Comparison of ENCODE assay signal across 26 mouse cellular contexts in genomic region chr1:164132609-164133008, GRCm38 (mm10). TPM values are rescaled to one million over a fixed set of nuclear protein-coding genes. Genes with fewer than 3 reads are reported as not detected.
DNase-seq lines count a peak whose midpoint lies in the region; ATAC-seq and TF ChIP-seq lines count a peak whose summit lies in the region.
"Had no signal": no experiment of that assay in that cellular context is flagged by ENCODE, and none has a peak within 500 bp of the region (broad histone marks: within the 10 kb centered on the region; RNA-seq: fewer than 3 reads in every experiment).

No protein-coding gene starts in this region.

- H3K27ac ChIP-seq in lung, embryonic 14.5 days (ENCODE audit: low read depth) = no peak overlapping the region
- H3K27ac ChIP-seq: embryonic facial prominence, embryonic 13.5 days; forebrain, embryonic 10.5 days; forebrain, embryonic 13.5 days; heart, embryonic 15.5 days; hindbrain, embryonic 10.5 days; hindbrain, embryonic 13.5 days; intestine, embryonic 15.5 days had no signal

- no peaks in the 10 kb centered on the region for H3K9me3 ChIP-seq in lung, embryonic 14.5 days (ENCODE audit: low read depth, low read length)
- H3K9me3 ChIP-seq: embryonic facial prominence, embryonic 13.5 days; forebrain, embryonic 13.5 days; heart, embryonic 12.5 days; heart, embryonic 15.5 days; hindbrain, embryonic 10.5 days; hindbrain, embryonic 13.5 days; intestine, embryonic 15.5 days had no signal

- H3K27me3 ChIP-seq in lung, embryonic 14.5 days (ENCODE audit: insufficient read depth, low read length) = no peaks in the 10 kb centered on the region
- H3K27me3 ChIP-seq: embryonic facial prominence, embryonic 13.5 days; forebrain, embryonic 13.5 days; heart, embryonic 12.5 days; heart, embryonic 15.5 days; hindbrain, embryonic 13.5 days; intestine, embryonic 15.5 days had no signal

- no peak for TF ChIP-seq CTCF in lung, embryonic 14.5 days (IDR thresholded peaks at IDR 0.05; ENCODE audit: low read depth)

- no peaks in the 10 kb centered on the region for H3K36me3 ChIP-seq in lung, embryonic 14.5 days (ENCODE audit: insufficient read depth)
- H3K36me3 ChIP-seq: embryonic facial prominence, embryonic 13.5 days; forebrain, embryonic 10.5 days; heart, embryonic 12.5 days; heart, embryonic 15.5 days; hindbrain, embryonic 10.5 days; hindbrain, embryonic 13.5 days; intestine, embryonic 15.5 days had no signal

- no peak overlapping the region for H3K4me3 ChIP-seq in lung, embryonic 14.5 days (ENCODE audit: low read depth, low read length)
- H3K4me3 ChIP-seq: embryonic facial prominence, embryonic 13.5 days; forebrain, embryonic 10.5 days; forebrain, embryonic 13.5 days; heart, embryonic 12.5 days; heart, embryonic 15.5 days; hindbrain, embryonic 10.5 days; hindbrain, embryonic 13.5 days; intestine, embryonic 15.5 days had no signal

- H3K4me1 ChIP-seq in lung, embryonic 14.5 days (ENCODE audit: insufficient read depth) = no peaks in the 10 kb centered on the region
- H3K4me1 ChIP-seq: embryonic facial prominence, embryonic 13.5 days; forebrain, embryonic 10.5 days; forebrain, embryonic 13.5 days; heart, embryonic 15.5 days; hindbrain, embryonic 10.5 days; hindbrain, embryonic 13.5 days; intestine, embryonic 15.5 days had no signal

- no peak overlapping the region for H3K4me2 ChIP-seq in lung, embryonic 14.5 days
- H3K4me2 ChIP-seq: embryonic facial prominence, embryonic 13.5 days; forebrain, embryonic 13.5 days; heart, embryonic 12.5 days; heart, embryonic 15.5 days; hindbrain, embryonic 13.5 days; intestine, embryonic 15.5 days had no signal

- ATAC-seq in lung, embryonic 14.5 days (ENCODE audit: insufficient read depth) = peak; percentile 57; the same call in 1 of the 2 replicates
- ATAC-seq: forebrain, embryonic 13.5 days; forebrain, embryonic 16.5 days; hindbrain, embryonic 16.5 days; intestine, embryonic 15.5 days; Patski had no signal

- WGBS in lung, embryonic 14.5 days = 35% methylated on average over 1 of the region's 1 CpGs

- DNase-seq in lung, embryonic 14.5 days = peak; percentile 50
- no peak for DNase-seq in lung, postnatal 10 days
- DNase-seq in NIH3T3 (ENCODE audit: low read depth) = peak; percentile 41
- DNase-seq in brain, adult 2 months (ENCODE audit: low read depth, low spot score) = peak; percentile 20
- no peak for DNase-seq in spleen, postnatal 14 days (ENCODE audit: low spot score in 2 of 2)
- no peak for DNase-seq in cerebellum, postnatal 25 days
- DNase-seq: adrenal gland, adult 2 months; adrenal gland, postnatal 14 days; cerebellum, adult 18-20 months; cerebellum, adult 9-10 months; cerebellum, postnatal 14 days; gastrocnemius, postnatal 25 days; heart, adult 18-20 months; heart, postnatal 10 days; heart, postnatal 36 days had no signal

- H3K9ac ChIP-seq in lung, embryonic 14.5 days = no peak overlapping the region
- H3K9ac ChIP-seq: embryonic facial prominence, embryonic 13.5 days; forebrain, embryonic 13.5 days; heart, embryonic 12.5 days; heart, embryonic 15.5 days; hindbrain, embryonic 13.5 days; intestine, embryonic 15.5 days had no signal

RNA-seq across cellular contexts. Expression of gene Selp, which starts 17.5 kb away (rescaled TPM):
- polyA plus RNA-seq in lung, embryonic 14.5 days (2014; fragmentation: Nextera tagmentation; extraction: Ambion mirVana) = not detected in 2 replicates
- polyA plus RNA-seq: embryonic facial prominence, embryonic 13.5 days; forebrain, embryonic 10.5 days; forebrain, embryonic 13.5 days; forebrain, embryonic 16.5 days; heart, embryonic 12.5 days; hindbrain, embryonic 10.5 days; hindbrain, embryonic 13.5 days; hindbrain, embryonic 16.5 days had no signal

RNA-seq across cellular contexts. Expression of gene F5, which starts 19.0 kb away (rescaled TPM):
- 0.42 and 0.53 TPM in 2 replicates for polyA plus RNA-seq in lung, embryonic 14.5 days (2014; fragmentation: Nextera tagmentation; extraction: Ambion mirVana)

Comparison
In these comparisons a context has a peak if more than half of its experiments do, and no peak if none do; other contexts are left out.
1. DNase-seq: peak in lung, embryonic 14.5 days (single experiment), NIH3T3 (single experiment) and brain, adult 2 months (single experiment); none in lung, postnatal 10 days (single experiment), spleen, postnatal 14 days (0 of 2) and cerebellum, postnatal 25 days (0 of 2).